Mouse (Mus musculus) lung, embryonic 16.5 days (tissue): ENCODE data around the gene Olfr680-ps1. TPM values are rescaled to one million over a fixed set of nuclear protein-coding genes. Genes with fewer than 3 reads are reported as not detected.
A peak's percentile ranks its signal among the peaks of the same experiment; 100 is the strongest.
"Not testable (repeated sequence)": the region's sequence is repeated elsewhere in the genome, so short reads cannot be mapped to it uniquely, and the experiment has no call there.

ENCODE experiments used
- ATAC-seq: fragments of 200-750 bp; cut with Nextera tagmentation; 2 replicates; pipeline ENCODE4 v1.8.0; 2017; ENCODE audit warnings: low read depth, mild to moderate bottlenecking, moderate library complexity
- H3K27ac ChIP-seq: fragments of 300-500 bp; sonication (generic); 2 replicates; pipeline ENCODE4 v1.5.1; 2014; ENCODE audit warnings: mild to moderate bottlenecking, control low read depth, low read length
- H3K27me3 ChIP-seq: fragments of 300-500 bp; sonication (generic); 2 replicates; pipeline ENCODE4 v1.6.1; 2014; ENCODE audit warnings: low read depth, low read length, mixed read lengths; ENCODE audit not compliant: control insufficient read depth, insufficient read depth
- H3K36me3 ChIP-seq: fragments of 300-500 bp; sonication (generic); 2 replicates; pipeline ENCODE4 v1.6.1; 2014; ENCODE audit warnings: low read length; ENCODE audit not compliant: control insufficient read depth, insufficient read depth
- H3K4me1 ChIP-seq: fragments of 300-500 bp; sonication (generic); replicated peaks from 2 replicates; pipeline ENCODE4 v1.6.1; 2014; ENCODE audit warnings: low read length, mixed read lengths; ENCODE audit not compliant: control insufficient read depth, insufficient read depth
- H3K4me2 ChIP-seq: fragments of 300-500 bp; sonication (generic); 2 replicates; pipeline ENCODE4 v1.6.1; 2014; ENCODE audit warnings: low read depth, low read length, control low read depth
- H3K4me3 ChIP-seq: fragments of 300-500 bp; sonication (generic); 2 replicates; pipeline ENCODE4 v1.5.1; 2014; ENCODE audit warnings: mild to moderate bottlenecking, low read length, control low read depth
- H3K9ac ChIP-seq: fragments of 300-500 bp; sonication (generic); 2 replicates; pipeline ENCODE4 v1.6.1; 2014; ENCODE audit warnings: low read length, control low read depth
- H3K9me3 ChIP-seq: fragments of 300-500 bp; sonication (generic); 2 replicates; pipeline ENCODE4 v1.6.1; 2016; ENCODE audit warnings: low read length; ENCODE audit not compliant: control insufficient read depth
- WGBS: fragments of 180-500 bp; shearing (Covaris S2); extraction: QIAGEN DNeasy Blood & Tissue Kit; methylation state at CpG from one replicate; pipeline ENCODE4 v1.1.7; 2014; 5-methylcytosine and 5-hydroxymethylcytosine counted together
- polyA plus RNA-seq: library from polyadenylated mRNA; unstranded; fragments of >200 nt; fragmentation: Nextera tagmentation; extraction: Ambion mirVana; gene quantifications from 2 replicates; pipeline ENCODE4 v1.2.1, GENCODE M21; 2015

Gene Olfr680-ps1
- not detected in 2 replicates for polyA plus RNA-seq

DNA sequence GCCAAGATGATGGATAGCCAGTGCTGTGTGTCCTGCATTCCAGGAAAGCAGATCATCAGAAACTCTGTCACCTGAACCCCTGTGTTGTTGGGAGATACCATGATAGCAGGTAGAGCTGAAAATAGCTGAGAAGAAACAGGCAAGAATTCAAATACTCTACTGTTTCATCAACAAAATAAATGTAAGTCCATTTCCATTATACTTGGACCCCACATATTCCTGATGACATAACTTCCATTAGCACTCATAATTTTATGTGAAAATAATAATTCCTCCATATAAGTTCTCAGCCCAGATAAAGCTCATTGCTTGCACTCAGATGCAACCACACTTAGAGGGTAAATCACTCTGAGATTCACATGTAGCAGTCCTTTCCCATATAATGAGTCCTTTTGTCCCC is at the start of gene Olfr680-ps1:
TSS of gene Olfr680-ps1 (minus strand) at position 101 of the 400 bp plus-strand sequence.
- ATAC-seq, H3K9me3 ChIP-seq, H3K4me3 ChIP-seq: not testable (repeated sequence)

DNA sequence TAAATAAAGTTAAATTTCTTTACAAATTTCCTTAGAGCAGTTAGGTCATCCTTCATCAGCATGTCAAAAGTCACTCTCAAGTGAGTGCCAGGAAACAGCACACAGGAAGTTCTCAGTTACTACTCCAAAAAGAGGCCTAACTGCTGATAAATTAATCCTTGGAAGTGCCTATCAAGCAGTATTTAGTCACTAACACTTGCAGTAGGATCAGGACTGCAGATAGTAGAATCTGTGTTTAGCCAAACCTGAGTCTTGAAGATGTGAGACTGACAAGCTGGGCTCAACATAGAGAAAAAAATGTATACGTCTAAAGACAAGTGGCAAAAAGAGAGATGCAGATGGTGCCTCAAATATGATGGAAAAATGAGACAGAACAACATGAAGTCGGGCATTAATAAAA is 48.7 kb upstream of the Olfr680-ps1 start:
- ATAC-seq: peak; percentile 78
- Histone ChIP-seq H3K36me3 (no peaks in the 10 kb centered on the region), H3K9me3 (no peaks in the 10 kb centered on the region), H3K9ac (no peak overlapping the region), H3K4me1 (no peaks in the 10 kb centered on the region), H3K27me3 (no peaks in the 10 kb centered on the region), H3K27ac (no peak overlapping the region), H3K4me3 (no peak overlapping the region), H3K4me2 (no peak overlapping the region)
- 30% methylated on average over 2 of the region's 2 CpGs for WGBS

More for the DNA sequence above, at the start of gene Olfr680-ps1:
- H3K27me3 ChIP-seq, H3K9ac ChIP-seq, H3K36me3 ChIP-seq, H3K4me1 ChIP-seq, H3K27ac ChIP-seq, H3K4me2 ChIP-seq: not testable (repeated sequence)

DNA sequence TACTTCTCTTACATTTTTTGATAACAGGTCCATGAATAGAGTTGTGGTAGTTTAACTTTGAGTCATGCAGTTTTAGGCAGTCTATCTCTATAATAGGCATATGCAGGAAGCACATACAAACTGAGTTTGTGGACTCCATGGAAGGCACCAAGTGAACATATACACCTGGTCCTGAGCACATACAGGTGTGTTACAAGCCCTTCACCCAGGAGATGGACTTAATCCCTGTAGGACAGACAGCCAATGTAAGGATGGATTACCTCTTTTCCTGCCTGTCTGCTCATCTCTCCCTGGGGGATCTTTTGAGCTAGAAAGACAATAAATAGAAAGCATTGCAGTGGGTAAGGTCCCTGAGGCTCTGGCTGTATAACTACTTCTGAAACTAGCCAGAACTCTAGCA is 23.9 kb upstream of the Olfr680-ps1 start, which contains the start of gene Olfr681:
TSS of gene Olfr681 (plus strand) at position 301 of the 400 bp plus-strand sequence.
- H3K4me2 ChIP-seq: no peak within 1 kb of the TSS
- no peak for ATAC-seq
- no peaks in the 10 kb centered on the region for H3K27me3 ChIP-seq
- H3K27ac ChIP-seq: no peak within 1 kb of the TSS
- H3K36me3 ChIP-seq: no peaks in the 10 kb centered on the region
- no peak within 1 kb of the TSS for H3K9ac ChIP-seq
- H3K4me1 ChIP-seq: no peaks in the 10 kb centered on the region
- no peak within 1 kb of the TSS for H3K4me3 ChIP-seq
- no peaks in the 10 kb centered on the region for H3K9me3 ChIP-seq

DNA sequence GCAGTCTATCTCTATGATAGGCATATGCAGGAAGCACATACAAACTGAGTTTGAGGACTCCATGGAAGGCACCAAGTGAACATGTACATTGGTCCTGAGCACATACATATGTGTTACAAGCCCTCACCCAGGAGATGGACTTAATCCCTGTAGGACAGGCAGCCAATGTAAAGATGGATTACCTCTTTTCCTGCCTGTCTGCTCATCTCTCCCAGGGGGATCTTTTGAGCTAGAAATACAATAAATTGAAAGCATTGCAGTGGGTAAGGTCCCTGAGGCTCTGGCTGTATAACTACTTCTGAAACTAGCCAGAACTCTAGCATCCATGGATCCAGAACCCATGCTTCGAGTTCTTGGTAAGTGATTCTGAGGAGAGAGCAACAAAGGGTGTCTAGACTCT is 11.7 kb downstream of the Olfr680-ps1 start, which contains the start of gene Olfr679:
TSS of gene Olfr679 (plus strand) at position 301 of the 400 bp plus-strand sequence.
- H3K4me1 ChIP-seq: no peaks in the 10 kb centered on the region
- H3K27ac ChIP-seq: no peak within 1 kb of the TSS
- no peaks in the 10 kb centered on the region for H3K27me3 ChIP-seq
- H3K36me3 ChIP-seq: no peaks in the 10 kb centered on the region
- WGBS: 32% methylated on average over 1 of the region's 1 CpGs
- no peak for ATAC-seq
- H3K4me2 ChIP-seq: no peak within 1 kb of the TSS
- H3K9ac ChIP-seq: no peak within 1 kb of the TSS
- no peaks in the 10 kb centered on the region for H3K9me3 ChIP-seq
- no peak within 1 kb of the TSS for H3K4me3 ChIP-seq

DNA sequence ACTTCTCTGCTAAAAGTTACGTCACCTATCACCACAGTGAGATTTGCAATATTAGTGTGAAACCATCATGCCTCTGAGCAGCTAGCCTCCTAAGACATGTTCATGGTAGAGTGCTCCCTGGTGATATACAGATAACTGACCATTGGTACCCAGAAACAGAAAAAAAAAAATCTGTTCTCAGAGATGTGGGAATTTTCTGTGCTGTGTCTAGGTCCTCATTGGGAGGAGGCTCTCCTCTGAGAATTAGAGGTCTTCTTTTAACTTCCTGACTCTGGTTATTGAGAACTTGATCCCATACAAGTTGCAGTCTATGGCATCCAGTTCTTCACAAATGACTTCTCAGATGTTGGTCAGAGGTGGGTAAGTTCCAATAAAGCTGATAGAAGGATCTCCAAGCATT is 28.4 kb downstream of the Olfr680-ps1 start, which contains the start of gene Olfr678:
TSS of gene Olfr678 (plus strand) at position 301 of the 400 bp plus-strand sequence.
- Histone ChIP-seq H3K27ac (no peak within 1 kb of the TSS), H3K9me3 (no peaks in the 10 kb centered on the region), H3K9ac (no peak within 1 kb of the TSS), H3K4me1 (no peaks in the 10 kb centered on the region), H3K4me2 (no peak within 1 kb of the TSS), H3K4me3 (no peak within 1 kb of the TSS), H3K36me3 (no peaks in the 10 kb centered on the region), H3K27me3 (no peaks in the 10 kb centered on the region)
- ATAC-seq: no peak
- 81% methylated on average over 1 of the region's 1 CpGs for WGBS

DNA sequence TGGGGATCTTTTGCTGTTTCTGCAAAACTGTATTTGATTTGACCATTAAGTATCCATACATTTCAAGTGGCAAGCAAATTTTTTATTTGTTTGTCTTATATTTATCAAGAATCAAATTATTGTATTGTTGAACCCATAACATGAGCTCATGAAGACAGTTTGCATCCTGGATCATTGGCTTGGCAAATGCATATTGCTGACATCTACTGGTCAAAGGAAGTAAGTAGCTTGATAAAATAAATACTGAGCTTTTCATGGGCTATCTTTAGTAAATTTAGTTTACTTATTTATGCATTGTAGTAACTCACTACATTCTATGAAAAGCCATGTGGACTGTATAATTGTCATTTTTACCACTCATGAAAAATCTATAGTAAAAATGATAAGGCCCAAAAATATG is 33.7 kb downstream of the Olfr680-ps1 start:
- Histone ChIP-seq H3K9me3 (no peaks in the 10 kb centered on the region), H3K27ac (no peak overlapping the region), H3K4me1 (no peaks in the 10 kb centered on the region), H3K36me3 (no peaks in the 10 kb centered on the region), H3K4me2 (no peak overlapping the region), H3K4me3 (no peak overlapping the region), H3K27me3 (no peaks in the 10 kb centered on the region), H3K9ac (no peak overlapping the region)
- ATAC-seq: no peak

Other genes starting within 250 kb of the Olfr680-ps1 start
- not detected in 2 replicates for gene Usp17la, start 235.8 kb downstream of the Olfr680-ps1 start, polyA plus RNA-seq
- gene Olfr665, start 214.8 kb downstream of the Olfr680-ps1 start, polyA plus RNA-seq: not detected in 2 replicates
- not detected in 2 replicates for gene Olfr666, start 196.9 kb downstream of the Olfr680-ps1 start, polyA plus RNA-seq
- not detected in 2 replicates for gene Olfr667, start 171.3 kb downstream of the Olfr680-ps1 start, polyA plus RNA-seq
- not detected in 2 replicates for gene Olfr668, start 164.8 kb downstream of the Olfr680-ps1 start, polyA plus RNA-seq
- gene Olfr669, start 158.6 kb downstream of the Olfr680-ps1 start, polyA plus RNA-seq: not detected in 2 replicates
- not detected in 2 replicates for gene Olfr670, start 130.2 kb downstream of the Olfr680-ps1 start, polyA plus RNA-seq
- gene Olfr671, start 113.7 kb downstream of the Olfr680-ps1 start, polyA plus RNA-seq: not detected in 2 replicates
- not detected in 2 replicates for gene Olfr672, start 90.8 kb downstream of the Olfr680-ps1 start, polyA plus RNA-seq
- not detected in 2 replicates for gene Olfr675, start 64.4 kb downstream of the Olfr680-ps1 start, polyA plus RNA-seq
- gene Olfr676, start 60.1 kb downstream of the Olfr680-ps1 start, polyA plus RNA-seq: not detected in 2 replicates
- not detected in 2 replicates for gene Olfr677, start 41.4 kb downstream of the Olfr680-ps1 start, polyA plus RNA-seq
- not detected in 2 replicates for gene Olfr678, start 28.3 kb downstream of the Olfr680-ps1 start, polyA plus RNA-seq
- not detected in 2 replicates for gene Olfr679, start 11.6 kb downstream of the Olfr680-ps1 start, polyA plus RNA-seq
- not detected in 2 replicates for gene Olfr681, start 24.0 kb upstream of the Olfr680-ps1 start, polyA plus RNA-seq
- gene Olfr683, start 54.2 kb upstream of the Olfr680-ps1 start, polyA plus RNA-seq: not detected in 2 replicates
- not detected in 2 replicates for gene Olfr684, start 70.8 kb upstream of the Olfr680-ps1 start, polyA plus RNA-seq
- not detected in 2 replicates for gene Olfr685, start 93.2 kb upstream of the Olfr680-ps1 start, polyA plus RNA-seq
- gene Olfr686, start 114.7 kb upstream of the Olfr680-ps1 start, polyA plus RNA-seq: not detected in 2 replicates
- gene Olfr688, start 195.3 kb upstream of the Olfr680-ps1 start, polyA plus RNA-seq: not detected in 2 replicates
- gene Olfr689, start 218.3 kb upstream of the Olfr680-ps1 start, polyA plus RNA-seq: not detected in 2 replicates
- gene Olfr690, start 241.3 kb upstream of the Olfr680-ps1 start, polyA plus RNA-seq: not detected in 2 replicates
- gene Olfr691, start 249.5 kb upstream of the Olfr680-ps1 start, polyA plus RNA-seq: not detected in 2 replicates